Mouse (Mus musculus): ENCODE results near the gene Fam161a. TPM values are rescaled to one million over a fixed set of nuclear protein-coding genes. Genes with fewer than 3 reads are reported as not detected.
A peak's percentile ranks its signal among the peaks of the same experiment; 100 is the strongest.

Fam161a gene
- polyA plus RNA-seq, 1 experiment = not detected

- H3K4me1 ChIP-seq (ENCODE audit: control insufficient read depth, insufficient read depth, insufficient read length, low read length) = peaks cover 3% of the 10 kb centered on the region; the same call in 1 of the 2 replicates
- WGBS = 49% methylated on average over 56 of the region's 56 CpGs
- TF ChIP-seq CTCF (IDR thresholded peaks at IDR 0.05; ENCODE audit: extremely low read depth, insufficient read length, insufficient replicate concordance, low read depth, low read length) = no peak
- peak; percentile 70 for TF ChIP-seq POLR2A (IDR thresholded peaks at IDR 0.05; ENCODE audit: low read depth, low read length)
Measured at GRCm38 (mm10) chr11:22971835-22972709, 35.3 kb upstream of the Fam161a start, which contains the start of gene Zrsr1. Gene Zrsr1, plus strand, starts transcription at chr11:22972005.

GRCm38 (mm10) chr11:22972746-22973526 lies 34.4 kb upstream of the Fam161a start:
- Histone ChIP-seq H3K36me3 (ENCODE audit: control insufficient read depth, insufficient read depth, low read length) (peaks cover 8% of the 10 kb centered on the region), H3K4me3 (ENCODE audit: low read depth, low read length) (peak overlapping the region; percentile 70), H3K4me1 (ENCODE audit: control insufficient read depth, insufficient read depth, insufficient read length, low read length) (peaks cover 3% of the 10 kb centered on the region; the same call in 1 of the 2 replicates), H3K27ac (ENCODE audit: insufficient read depth, low read depth, low read length) (peak overlapping the region; percentile 71), H3K27me3 (ENCODE audit: control insufficient read depth, insufficient read depth, low read length) (no peaks in the 10 kb centered on the region)
- 54% methylated on average over 45 of the region's 46 CpGs for WGBS
- TF ChIP-seq CTCF (IDR thresholded peaks at IDR 0.05; ENCODE audit: extremely low read depth, insufficient read length, insufficient replicate concordance, low read depth, low read length) (no peak), POLR2A (IDR thresholded peaks at IDR 0.05; ENCODE audit: low read depth, low read length) (no peak; the same call in 1 of the 2 replicates)

More at GRCm38 (mm10) chr11:22971835-22972709, 35.3 kb upstream of the Fam161a start, which contains the start of gene Zrsr1:
- peaks cover 5% of the 10 kb centered on the region for H3K36me3 ChIP-seq (ENCODE audit: control insufficient read depth, insufficient read depth, low read length)
- no peaks in the 10 kb centered on the region for H3K27me3 ChIP-seq (ENCODE audit: control insufficient read depth, insufficient read depth, low read length)
- H3K27ac ChIP-seq (ENCODE audit: insufficient read depth, low read depth, low read length) = peak within 1 kb of the TSS; percentile 71
- peak within 1 kb of the TSS; percentile 70 for H3K4me3 ChIP-seq (ENCODE audit: low read depth, low read length)

GRCm38 (mm10) chr11:22973599-22973998 lies 33.7 kb upstream of the Fam161a start:
- TF ChIP-seq CTCF (IDR thresholded peaks at IDR 0.05; ENCODE audit: extremely low read depth, insufficient read length, insufficient replicate concordance, low read depth, low read length) = no peak
- TF ChIP-seq POLR2A (IDR thresholded peaks at IDR 0.05; ENCODE audit: low read depth, low read length) = no peak
- Histone ChIP-seq H3K27me3 (ENCODE audit: control insufficient read depth, insufficient read depth, low read length) (no peaks in the 10 kb centered on the region), H3K4me3 (ENCODE audit: low read depth, low read length) (peak overlapping the region; percentile 70), H3K4me1 (ENCODE audit: control insufficient read depth, insufficient read depth, insufficient read length, low read length) (peaks cover 3% of the 10 kb centered on the region; the same call in 1 of the 2 replicates), H3K36me3 (ENCODE audit: control insufficient read depth, insufficient read depth, low read length) (peaks cover 8% of the 10 kb centered on the region), H3K27ac (ENCODE audit: insufficient read depth, low read depth, low read length) (peak overlapping the region; percentile 45)
- WGBS = 43% methylated on average over 14 of the region's 14 CpGs

- TF ChIP-seq CTCF (IDR thresholded peaks at IDR 0.05; ENCODE audit: extremely low read depth, insufficient read length, insufficient replicate concordance, low read depth, low read length) = no peak
- TF ChIP-seq POLR2A (IDR thresholded peaks at IDR 0.05; ENCODE audit: low read depth, low read length) = no peak
Measured at GRCm38 (mm10) chr11:22978215-22978614, 29.1 kb upstream of the Fam161a start.

GRCm38 (mm10) chr11:22978711-22979110 lies 28.6 kb upstream of the Fam161a start:
- H3K27ac ChIP-seq (ENCODE audit: insufficient read depth, low read depth, low read length) = no peak overlapping the region
- peaks cover 10% of the 10 kb centered on the region for H3K36me3 ChIP-seq (ENCODE audit: control insufficient read depth, insufficient read depth, low read length)
- 82% methylated on average over 1 of the region's 1 CpGs for WGBS
- H3K27me3 ChIP-seq (ENCODE audit: control insufficient read depth, insufficient read depth, low read length) = no peaks in the 10 kb centered on the region
- no peak overlapping the region for H3K4me3 ChIP-seq (ENCODE audit: low read depth, low read length)
- H3K4me1 ChIP-seq (ENCODE audit: control insufficient read depth, insufficient read depth, insufficient read length, low read length) = peaks cover 7% of the 10 kb centered on the region; the same call in 1 of the 2 replicates
- TF ChIP-seq CTCF (IDR thresholded peaks at IDR 0.05; ENCODE audit: extremely low read depth, insufficient read length, insufficient replicate concordance, low read depth, low read length) (no peak), POLR2A (IDR thresholded peaks at IDR 0.05; ENCODE audit: low read depth, low read length) (no peak)

More at GRCm38 (mm10) chr11:22978215-22978614, 29.1 kb upstream of the Fam161a start:
- Histone ChIP-seq H3K4me3 (ENCODE audit: low read depth, low read length) (no peak overlapping the region), H3K27ac (ENCODE audit: insufficient read depth, low read depth, low read length) (no peak overlapping the region), H3K4me1 (ENCODE audit: control insufficient read depth, insufficient read depth, insufficient read length, low read length) (peaks cover 7% of the 10 kb centered on the region; the same call in 1 of the 2 replicates), H3K36me3 (ENCODE audit: control insufficient read depth, insufficient read depth, low read length) (peaks cover 10% of the 10 kb centered on the region), H3K27me3 (ENCODE audit: control insufficient read depth, insufficient read depth, low read length) (no peaks in the 10 kb centered on the region)
- WGBS = 90% methylated on average over 3 of the region's 3 CpGs

GRCm38 (mm10) chr11:22979221-22979620 lies 28.1 kb upstream of the Fam161a start:
- H3K27me3 ChIP-seq (ENCODE audit: control insufficient read depth, insufficient read depth, low read length) = no peaks in the 10 kb centered on the region
- H3K4me3 ChIP-seq (ENCODE audit: low read depth, low read length) = no peak overlapping the region
- H3K27ac ChIP-seq (ENCODE audit: insufficient read depth, low read depth, low read length) = no peak overlapping the region
- peaks cover 7% of the 10 kb centered on the region; the same call in 1 of the 2 replicates for H3K4me1 ChIP-seq (ENCODE audit: control insufficient read depth, insufficient read depth, insufficient read length, low read length)
- 67% methylated on average over 1 of the region's 1 CpGs for WGBS
- no peak for TF ChIP-seq POLR2A (IDR thresholded peaks at IDR 0.05; ENCODE audit: low read depth, low read length)
- TF ChIP-seq CTCF (IDR thresholded peaks at IDR 0.05; ENCODE audit: extremely low read depth, insufficient read length, insufficient replicate concordance, low read depth, low read length) = no peak
- H3K36me3 ChIP-seq (ENCODE audit: control insufficient read depth, insufficient read depth, low read length) = peaks cover 10% of the 10 kb centered on the region

Data from small intestine, adult 2 months (tissue).